Mouse (Mus musculus) liver, adult 2 months (tissue): ENCODE measurements at regions not wholly inside any gene's neighbourhood (a gene's known extent, or its start where the extent isn't known, plus 50 kb on each side); places are given as distances from the start of the nearest gene placed in this dataset.

Experiments
- DNase-seq: peaks from one replicate; pipeline ENCODE4 v3.0.0-alpha.2; 2011; ENCODE audit warnings: low read depth, low spot score; ENCODE audit errors: extremely low read depth
- H3K27ac ChIP-seq: fragments of 200-500 bp; replicated peaks from 2 replicates; pipeline ENCODE4 v1.5.1; 2012; ENCODE audit warnings: low read depth, mild to moderate bottlenecking, control low read depth, inconsistent platforms, low read length; ENCODE audit not compliant: insufficient read depth
- H3K27me3 ChIP-seq: fragments of 200-500 bp; 2 replicates; pipeline ENCODE4 v1.6.1; 2012; ENCODE audit warnings: mild to moderate bottlenecking, moderate library complexity, low read length, inconsistent platforms; ENCODE audit not compliant: control insufficient read depth, insufficient read depth
- H3K36me3 ChIP-seq: fragments of 200-500 bp; 2 replicates; pipeline ENCODE4 v1.6.1; 2012; ENCODE audit warnings: low read length, inconsistent platforms; ENCODE audit not compliant: control insufficient read depth, insufficient read depth
- H3K4me1 ChIP-seq: fragments of 200-500 bp; 2 replicates; pipeline ENCODE4 v1.6.1; 2011; ENCODE audit warnings: low read length; ENCODE audit not compliant: control insufficient read depth, insufficient read depth
- H3K4me3 ChIP-seq: fragments of 200-500 bp; 2 replicates; pipeline ENCODE4 v1.5.1; 2011; ENCODE audit warnings: low read depth, mild to moderate bottlenecking, control low read depth, low read length, moderate library complexity; ENCODE audit not compliant: insufficient read depth
- H3K79me2 ChIP-seq: fragments of 200-500 bp; 2 replicates; pipeline ENCODE4 v1.6.1; 2012; ENCODE audit warnings: inconsistent platforms, mild to moderate bottlenecking, low read length, moderate library complexity; ENCODE audit not compliant: control insufficient read depth, insufficient read depth
- H3K9ac ChIP-seq: fragments of 200-500 bp; 2 replicates; pipeline ENCODE4 v1.6.1; 2012; ENCODE audit warnings: low read depth, mild to moderate bottlenecking, control low read depth, inconsistent platforms, low read length
- CTCF ChIP-seq: fragments of 200-500 bp; IDR thresholded peaks from 2 replicates; pipeline ENCODE4 v1.5.1; 2011; ENCODE audit warnings: low read depth, low read length, control low read depth
- POLR2A ChIP-seq: fragments of 200-500 bp; IDR thresholded peaks from 2 replicates; pipeline ENCODE4 v1.6.1; 2011; ENCODE audit warnings: low read length, control low read depth; ENCODE audit not compliant: insufficient read depth; ENCODE audit errors: extremely low read depth
- WGBS: fragments of 180-500 bp; shearing (Covaris S2); methylation state at CpG from one replicate; pipeline ENCODE4 v1.1.7; 2018; 5-methylcytosine and 5-hydroxymethylcytosine counted together

- H3K79me2 ChIP-seq = no peaks in the 10 kb centered on the region
- DNase-seq = peak; percentile 14
- H3K27ac ChIP-seq = peak overlapping the region; percentile 6; the same call in 1 of the 2 replicates
- no peak overlapping the region for H3K9ac ChIP-seq
- WGBS = 71% methylated on average over 7 of the region's 7 CpGs
- H3K36me3 ChIP-seq = no peaks in the 10 kb centered on the region
- H3K27me3 ChIP-seq = no peaks in the 10 kb centered on the region
- no peak overlapping the region for H3K4me3 ChIP-seq
- TF ChIP-seq POLR2A (no peak), CTCF (no peak)
- H3K4me1 ChIP-seq = no peaks in the 10 kb centered on the region
Measured at GRCm38 (mm10) chr17:4834065-4834464, 160.1 kb upstream of the Arid1b start.

DNA sequence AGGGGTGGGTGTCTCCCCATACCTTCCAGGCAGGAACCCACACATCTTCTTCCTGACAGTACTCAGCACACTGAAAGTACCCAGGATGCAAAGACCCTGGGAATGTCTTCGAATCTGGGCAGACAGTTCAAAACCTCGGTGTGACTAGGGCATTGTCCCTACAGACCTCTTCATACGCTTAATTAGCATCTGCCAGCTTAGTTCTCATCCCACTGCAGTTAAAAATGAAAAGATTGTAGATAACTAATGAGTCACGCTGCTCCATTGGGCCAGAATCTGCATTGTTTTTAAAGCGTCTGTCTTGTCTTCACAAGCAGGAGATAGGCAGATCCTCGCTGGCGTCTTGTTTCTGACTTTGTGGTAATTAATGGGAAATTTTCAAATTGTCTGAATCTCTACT, 159.6 kb upstream of the Arid1b start:
- Histone ChIP-seq H3K27ac (peak overlapping the region; percentile 6; the same call in 1 of the 2 replicates), H3K27me3 (no peaks in the 10 kb centered on the region), H3K9ac (no peak overlapping the region), H3K4me1 (no peaks in the 10 kb centered on the region), H3K4me3 (no peak overlapping the region), H3K36me3 (no peaks in the 10 kb centered on the region), H3K79me2 (no peaks in the 10 kb centered on the region)
- 76% methylated on average over 7 of the region's 7 CpGs for WGBS
- no peak for DNase-seq
- TF ChIP-seq CTCF = no peak

- WGBS = 91% methylated on average over 8 of the region's 8 CpGs
- Histone ChIP-seq H3K27me3 (no peaks in the 10 kb centered on the region), H3K4me3 (no peak overlapping the region), H3K9ac (no peak overlapping the region), H3K36me3 (no peaks in the 10 kb centered on the region), H3K79me2 (no peaks in the 10 kb centered on the region), H3K27ac (no peak overlapping the region), H3K4me1 (no peaks in the 10 kb centered on the region)
- DNase-seq = no peak
- TF ChIP-seq POLR2A (no peak), CTCF (no peak)
Measured at GRCm38 (mm10) chr17:4835065-4835705, 158.9 kb upstream of the Arid1b start.

DNA sequence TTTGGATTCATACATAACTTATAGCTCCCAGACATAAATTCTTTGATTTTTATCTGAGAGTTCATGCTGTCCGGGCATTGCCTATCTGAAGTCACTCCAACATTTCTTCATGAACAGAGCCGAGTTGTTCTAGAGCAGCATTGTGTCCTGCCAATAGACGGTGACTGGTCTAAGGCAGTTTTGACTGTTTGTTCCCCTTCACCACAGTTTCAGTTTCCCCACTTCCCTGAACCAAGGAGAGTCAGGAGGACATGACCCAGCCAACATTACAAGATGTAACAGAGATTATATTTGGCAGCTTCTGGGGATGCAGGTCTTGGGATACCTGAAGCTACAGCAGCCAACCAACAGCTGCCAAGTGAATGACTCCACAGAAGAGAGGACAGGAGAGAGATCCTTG, 154.0 kb upstream of the Arid1b start:
- no peak for DNase-seq
- Histone ChIP-seq H3K4me3 (no peak overlapping the region), H3K79me2 (no peaks in the 10 kb centered on the region), H3K9ac (no peak overlapping the region), H3K27ac (no peak overlapping the region), H3K27me3 (no peaks in the 10 kb centered on the region), H3K36me3 (no peaks in the 10 kb centered on the region), H3K4me1 (no peaks in the 10 kb centered on the region)
- TF ChIP-seq POLR2A (no peak), CTCF (no peak)
- 91% methylated on average over 3 of the region's 3 CpGs for WGBS

DNA sequence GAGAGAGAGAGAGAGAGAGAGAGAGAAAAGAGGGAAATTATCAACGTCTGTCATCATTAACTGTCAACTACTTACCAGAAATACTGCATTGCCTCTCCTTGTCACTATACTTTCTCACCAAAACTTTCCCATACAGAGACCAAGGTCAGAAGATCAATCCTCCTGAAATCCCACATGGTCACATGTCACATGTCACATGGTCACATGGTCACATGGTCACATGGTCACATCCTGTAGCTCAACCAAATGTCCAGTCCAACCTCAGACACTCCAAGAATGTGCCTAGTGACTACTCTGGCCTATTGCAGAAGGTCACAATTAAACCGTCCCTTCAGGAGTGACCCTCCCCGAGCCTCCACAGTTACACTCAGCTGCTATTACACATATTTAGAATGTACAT, 135.8 kb upstream of the Arid1b start:
- Histone ChIP-seq H3K4me1 (no peaks in the 10 kb centered on the region), H3K79me2 (no peaks in the 10 kb centered on the region), H3K9ac (no peak overlapping the region), H3K27ac (no peak overlapping the region), H3K27me3 (no peaks in the 10 kb centered on the region), H3K4me3 (no peak overlapping the region), H3K36me3 (no peaks in the 10 kb centered on the region)
- TF ChIP-seq POLR2A (no peak), CTCF (no peak)
- DNase-seq = no peak
- 87% methylated on average over 3 of the region's 3 CpGs for WGBS

DNA sequence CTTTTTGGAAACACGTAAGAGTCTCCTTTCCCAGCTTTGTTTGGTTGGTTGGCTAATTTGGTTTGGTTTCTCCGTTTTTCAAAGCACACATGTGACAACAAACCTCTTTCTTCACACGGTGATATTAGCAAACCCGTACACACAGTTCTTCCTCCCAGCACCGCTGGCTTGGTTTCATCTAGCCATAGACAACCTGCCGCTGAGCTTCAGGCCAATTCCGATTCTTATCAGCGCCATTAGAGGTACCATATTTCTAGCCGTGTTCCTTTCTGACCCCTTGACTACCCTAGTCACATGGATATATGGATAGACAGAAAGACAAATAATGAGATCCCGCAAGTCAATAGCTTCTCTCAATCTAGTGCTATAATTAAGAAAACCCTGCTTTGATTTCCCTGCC, 129.2 kb upstream of the Arid1b start:
- Histone ChIP-seq H3K27ac (no peak overlapping the region), H3K36me3 (no peaks in the 10 kb centered on the region), H3K4me1 (peaks cover 2% of the 10 kb centered on the region; the same call in 1 of the 2 replicates), H3K27me3 (no peaks in the 10 kb centered on the region), H3K4me3 (no peak overlapping the region), H3K9ac (no peak overlapping the region), H3K79me2 (no peaks in the 10 kb centered on the region)
- TF ChIP-seq POLR2A = no peak
- TF ChIP-seq CTCF = no peak
- 82% methylated on average over 10 of the region's 10 CpGs for WGBS
- DNase-seq = peak; percentile 21
